Mouse (Mus musculus) fat pad, adult 2 months (tissue): ENCODE measurements around the gene Med18.
"Not testable (repeated sequence)": the region's sequence is repeated elsewhere in the genome, so short reads cannot be mapped to it uniquely, and the experiment has no call there.

Source experiments
- DNase-seq: peaks from one replicate; pipeline ENCODE4 v3.0.0-alpha.2; 2011; ENCODE audit warnings: low read depth, low spot score; ENCODE audit errors: extremely low read depth

Med18 gene

GRCm38 (mm10) chr4:132421923-132422782 lies 41.6 kb downstream of the Med18 start, which contains the start of gene Phactr4:
Phactr4 (minus strand) TSS chr4:132422489.
- no peak for DNase-seq

- DNase-seq = no peak
These were observed 42.2 kb downstream of the Med18 start for GRCm38 (mm10) chr4:132421556-132421922.

GRCm38 (mm10) chr4:132420471-132420870 lies 43.2 kb downstream of the Med18 start:
- DNase-seq = no peak

- DNase-seq = no peak
These were observed 47.8 kb downstream of the Med18 start for GRCm38 (mm10) chr4:132415966-132416365.

GRCm38 (mm10) chr4:132413257-132413656 lies 50.5 kb downstream of the Med18 start:
- DNase-seq = not testable (repeated sequence)

- DNase-seq = no peak
These were observed 52.2 kb downstream of the Med18 start for GRCm38 (mm10) chr4:132411322-132412094.

GRCm38 (mm10) chr4:132409587-132410229 lies 54.0 kb downstream of the Med18 start:
- DNase-seq = no peak
